Mouse (Mus musculus): ENCODE measurements around the gene Pex26. TPM values are rescaled to one million over a fixed set of nuclear protein-coding genes. Genes with fewer than 3 reads are reported as not detected.

Gene Pex26
- polyA plus RNA-seq (2012) = 5.6 and 7.6 TPM in 2 replicates

DNA sequence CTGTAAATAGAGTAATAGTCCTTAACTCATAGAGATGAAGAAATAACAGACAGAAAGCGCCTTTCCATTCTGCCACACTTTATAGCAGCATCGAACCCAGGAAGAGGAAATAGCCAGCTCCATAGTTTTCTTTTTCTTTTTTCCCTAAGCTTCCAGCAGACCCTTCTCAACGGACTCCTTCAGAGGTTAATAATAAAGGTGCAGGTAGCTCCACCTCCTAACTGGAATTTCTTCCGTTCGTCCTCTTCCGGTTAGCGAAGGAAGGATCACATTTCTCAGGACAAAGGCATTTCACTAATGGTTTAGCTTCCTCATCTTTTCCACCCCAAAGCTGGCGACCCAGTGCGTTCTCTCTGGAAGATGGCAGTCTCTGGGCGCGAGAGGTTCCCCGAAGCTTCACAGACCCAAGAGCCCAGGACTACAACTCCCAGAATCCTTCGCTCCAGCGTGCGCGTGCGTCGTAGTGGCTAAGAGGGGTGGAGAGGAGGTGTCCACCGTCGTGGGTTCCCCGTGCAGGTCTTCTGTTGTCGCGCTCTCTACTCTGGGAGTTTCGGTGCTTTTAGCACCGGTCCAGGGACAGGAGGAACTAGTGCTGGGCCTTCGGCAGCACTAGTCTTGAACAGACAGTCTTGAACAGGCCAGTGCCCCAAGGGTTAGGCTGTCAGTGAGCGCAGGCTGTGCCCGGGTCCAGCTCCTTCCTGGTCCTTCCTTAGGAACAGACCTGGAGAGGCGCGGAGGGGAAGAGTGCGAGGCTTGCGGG, at the start of gene Pex26:
Pex26 (plus strand) TSS at position 254 of the 760 bp plus-strand sequence.
- TF ChIP-seq GATA1 (IDR thresholded peaks at IDR 0.05; ENCODE audit: low read length) = no peak

DNA sequence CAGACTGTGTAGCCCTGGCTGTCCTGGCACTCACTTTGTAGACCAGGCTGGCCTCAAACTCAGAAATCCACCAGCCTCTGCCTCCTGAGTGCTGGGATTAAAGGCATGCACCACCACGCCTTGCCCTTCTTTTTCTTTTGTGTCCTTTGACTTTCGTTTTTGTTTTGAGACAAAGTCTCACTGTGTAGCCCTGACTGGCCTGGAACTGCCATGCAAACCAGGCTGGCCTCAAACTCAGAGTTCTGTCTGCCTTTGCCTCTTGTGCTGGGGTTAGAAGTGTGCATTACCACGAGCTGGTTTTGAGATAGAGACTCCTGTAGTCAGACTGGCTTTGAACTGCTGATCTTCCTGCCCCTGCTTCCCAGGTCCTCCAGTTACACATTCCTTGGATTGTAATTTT, 49.2 kb upstream of the Pex26 start:
- no peak for TF ChIP-seq GATA1 (IDR thresholded peaks at IDR 0.05; ENCODE audit: low read length)

DNA sequence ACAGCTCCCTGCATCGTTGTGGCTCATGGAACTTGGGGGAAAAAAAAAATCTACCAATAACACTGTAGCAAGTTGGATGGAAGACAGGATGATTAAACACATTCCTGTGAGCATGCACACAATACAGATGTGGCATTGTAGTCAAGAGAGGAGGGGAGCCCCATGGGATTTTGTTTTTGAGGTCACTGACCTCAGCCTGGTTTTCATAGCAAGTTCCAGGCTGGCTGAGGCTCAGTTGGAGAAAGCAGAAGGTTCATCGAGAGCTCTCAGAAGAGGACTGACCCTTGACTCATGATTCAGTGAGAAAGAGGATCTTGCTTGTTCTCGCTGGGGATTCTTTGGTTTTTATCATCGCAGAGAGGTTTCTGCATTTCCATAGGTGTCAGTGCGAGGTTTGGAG, 48.6 kb upstream of the Pex26 start:
- no peak for TF ChIP-seq GATA1 (IDR thresholded peaks at IDR 0.05; ENCODE audit: low read length)

DNA sequence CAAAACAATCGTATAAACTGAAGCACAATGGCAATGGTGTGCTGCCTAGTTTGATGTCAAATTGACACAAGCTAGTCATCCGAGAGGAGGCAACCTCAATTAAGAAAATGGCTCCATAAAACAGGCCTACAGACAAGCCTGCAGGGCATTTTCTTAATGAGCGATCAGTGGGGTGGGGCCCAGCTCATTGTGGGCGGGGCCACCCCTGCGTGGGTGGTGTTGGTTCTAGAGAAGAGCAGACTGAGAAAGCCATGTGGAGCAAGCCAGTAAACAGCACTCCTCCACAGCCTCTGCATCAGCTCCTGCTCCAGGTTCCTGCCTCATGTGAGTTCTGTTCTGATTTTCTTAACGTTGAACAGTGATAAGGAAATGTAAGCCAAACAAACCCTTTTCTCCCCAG, 46.2 kb upstream of the Pex26 start:
- TF ChIP-seq GATA1 (IDR thresholded peaks at IDR 0.05; ENCODE audit: low read length) = no peak

DNA sequence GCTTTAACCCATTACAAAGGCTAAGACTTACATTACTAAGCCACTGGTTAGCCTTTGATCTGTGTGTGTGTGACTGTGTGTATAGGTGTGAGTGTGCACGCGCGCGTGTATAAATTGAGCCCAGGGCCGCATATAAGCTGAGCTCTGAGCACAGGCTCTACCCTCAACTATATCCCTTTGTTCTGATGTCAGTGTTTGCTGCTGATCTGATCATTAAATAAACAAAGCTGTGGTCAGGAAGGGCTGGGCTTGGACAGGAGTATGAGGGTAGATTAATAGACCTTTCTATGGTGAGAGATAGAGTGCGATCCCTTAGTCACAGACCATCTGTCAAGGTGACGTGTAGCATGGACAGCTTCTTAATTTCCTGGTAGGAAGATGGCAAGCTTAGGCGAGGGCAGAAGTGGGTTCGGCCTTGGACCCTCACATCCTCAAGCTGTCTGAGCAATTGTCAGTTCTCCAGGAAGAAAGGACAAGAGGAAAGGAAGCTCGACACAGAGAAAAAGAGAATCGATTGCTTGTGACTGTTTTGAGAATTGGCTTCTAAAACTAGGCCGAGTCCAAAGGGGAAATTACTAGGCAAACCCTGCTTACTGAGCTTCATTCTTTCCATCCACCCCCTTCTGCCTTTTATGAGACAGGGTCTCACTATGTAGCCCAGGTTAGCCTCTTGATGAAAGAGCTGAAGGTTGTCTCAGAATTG, 45.0 kb upstream of the Pex26 start:
- TF ChIP-seq GATA1 (IDR thresholded peaks at IDR 0.05; ENCODE audit: low read length) = no peak

DNA sequence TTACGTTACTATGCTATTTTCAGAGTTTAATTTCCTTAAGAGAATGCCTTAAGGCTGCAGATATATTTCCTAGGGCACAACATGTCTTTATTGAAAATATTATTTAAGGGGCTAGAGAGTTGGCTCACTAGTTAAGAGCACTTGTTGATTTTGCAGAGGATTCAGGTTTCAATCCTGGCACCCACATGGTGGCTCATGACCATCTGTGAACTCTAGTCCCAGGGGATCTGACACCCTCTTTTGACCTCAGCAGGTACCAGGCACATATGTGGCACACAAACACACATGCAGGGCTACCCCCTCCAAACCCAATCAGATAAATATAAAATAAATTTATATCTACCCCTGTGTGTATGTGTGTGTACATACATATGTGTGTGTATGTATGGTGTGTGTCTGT, 44.2 kb upstream of the Pex26 start:
- no peak for TF ChIP-seq GATA1 (IDR thresholded peaks at IDR 0.05; ENCODE audit: low read length)

DNA sequence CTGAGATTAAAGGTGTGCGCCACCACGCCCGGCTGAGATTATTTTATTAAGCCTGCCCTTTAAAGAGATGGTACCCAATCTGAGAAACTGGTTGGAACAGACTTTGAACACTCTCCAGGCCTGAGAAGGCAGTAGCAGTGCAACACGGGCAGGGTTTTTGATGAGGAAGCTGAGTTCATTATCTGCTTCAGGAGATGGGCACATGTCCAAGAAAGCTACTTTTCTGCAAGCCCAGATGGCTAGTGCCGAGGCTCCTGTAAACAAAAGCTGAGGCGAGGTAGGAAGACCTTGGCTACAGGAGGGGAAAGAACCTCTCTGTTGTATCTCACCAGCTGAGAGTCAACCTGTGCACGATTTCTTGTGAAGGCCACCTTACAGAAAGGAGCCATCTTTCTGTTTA, 41.2 kb upstream of the Pex26 start:
- no peak for TF ChIP-seq GATA1 (IDR thresholded peaks at IDR 0.05; ENCODE audit: low read length)

DNA sequence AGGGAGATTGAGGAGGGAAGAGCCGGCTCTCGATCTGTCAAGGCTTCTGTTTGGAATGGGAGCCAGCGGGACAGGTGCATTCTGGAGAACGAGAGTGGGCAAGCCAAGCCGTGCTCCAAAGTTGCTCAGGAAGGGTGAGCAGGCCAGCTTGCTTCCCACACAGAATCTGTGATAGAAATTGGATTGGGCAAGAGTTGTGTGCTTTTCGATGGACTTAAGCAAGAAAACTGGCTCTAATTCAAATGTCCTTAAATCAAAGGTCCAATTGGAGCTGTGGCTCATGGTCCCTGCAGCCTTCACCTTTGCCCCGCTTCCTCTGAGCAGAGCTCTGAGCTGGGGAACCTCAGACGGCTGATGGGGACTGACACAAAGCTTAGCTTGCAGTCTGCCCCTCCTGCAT, 40.0 kb upstream of the Pex26 start:
- TF ChIP-seq GATA1 (IDR thresholded peaks at IDR 0.05; ENCODE audit: low read length) = no peak

DNA sequence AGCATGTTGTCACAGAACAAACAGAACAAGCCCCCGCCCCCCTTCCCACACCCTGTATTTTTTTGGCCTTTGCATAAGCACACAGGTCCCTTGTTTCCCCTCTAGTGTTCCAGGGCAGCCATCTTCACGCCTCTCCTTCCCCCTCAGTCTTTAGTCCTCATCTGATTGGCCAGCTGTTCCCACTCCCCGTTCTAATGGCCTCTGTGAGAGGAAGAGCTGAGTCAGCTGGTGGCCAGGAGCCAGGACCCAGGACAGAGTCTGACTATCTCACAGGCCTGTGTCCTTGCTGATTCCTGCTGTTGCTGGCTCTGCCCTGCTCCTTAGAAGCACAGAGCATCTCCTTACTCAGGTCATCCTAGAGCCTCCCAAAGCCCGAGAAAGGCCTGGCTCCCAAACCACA, 39.4 kb upstream of the Pex26 start:
- TF ChIP-seq GATA1 (IDR thresholded peaks at IDR 0.05; ENCODE audit: low read length) = no peak

DNA sequence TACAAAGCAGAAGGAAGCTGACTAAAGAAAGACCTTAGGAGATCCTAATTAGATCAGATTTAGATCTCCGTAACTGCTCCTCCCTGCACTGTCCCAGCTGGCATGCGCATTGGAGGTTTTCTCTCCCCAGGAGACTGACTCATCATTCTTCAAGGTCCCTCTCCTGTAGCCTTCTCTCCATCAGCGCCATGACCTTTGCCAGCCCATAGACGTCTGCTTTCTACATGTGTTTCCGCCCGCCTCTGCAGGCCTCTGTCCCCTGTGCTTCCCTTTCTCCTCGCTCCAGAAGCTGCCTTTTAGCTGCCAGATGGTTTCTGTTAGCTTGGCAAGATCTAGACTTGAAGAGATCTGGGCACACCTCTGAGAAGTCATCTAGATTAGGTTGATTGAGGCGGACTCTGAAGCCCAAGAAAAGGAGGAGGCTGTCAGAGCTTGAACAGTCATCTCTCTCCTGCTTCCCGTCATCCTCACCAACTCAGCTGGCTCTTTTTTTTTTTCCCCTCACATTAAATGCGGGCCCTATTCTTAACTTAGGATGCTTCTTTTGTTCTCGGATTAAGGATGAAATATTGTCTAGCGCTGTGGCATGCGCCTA, 38.4 kb upstream of the Pex26 start:
- no peak for TF ChIP-seq GATA1 (IDR thresholded peaks at IDR 0.05; ENCODE audit: low read length)

DNA sequence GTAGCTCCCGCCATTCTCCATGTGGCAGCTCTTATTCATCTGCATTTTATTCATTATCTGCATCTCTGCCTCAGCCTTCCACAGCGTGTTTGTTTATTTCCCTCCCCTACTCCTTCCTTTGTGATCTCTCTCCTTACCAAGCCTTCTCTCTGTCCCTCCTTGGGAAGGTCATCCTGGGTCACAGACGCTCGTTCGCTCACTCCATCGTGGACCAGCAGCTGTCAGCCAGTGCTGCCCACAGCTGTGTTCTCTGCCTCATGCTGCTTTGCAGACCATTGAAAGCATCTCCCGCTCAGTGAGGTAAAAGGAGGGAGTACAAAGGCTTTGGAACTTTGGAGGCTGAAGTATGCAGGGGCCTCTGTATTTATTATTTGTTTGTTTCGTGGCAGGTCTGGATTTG, 37.6 kb upstream of the Pex26 start:
- no peak for TF ChIP-seq GATA1 (IDR thresholded peaks at IDR 0.05; ENCODE audit: low read length)

DNA sequence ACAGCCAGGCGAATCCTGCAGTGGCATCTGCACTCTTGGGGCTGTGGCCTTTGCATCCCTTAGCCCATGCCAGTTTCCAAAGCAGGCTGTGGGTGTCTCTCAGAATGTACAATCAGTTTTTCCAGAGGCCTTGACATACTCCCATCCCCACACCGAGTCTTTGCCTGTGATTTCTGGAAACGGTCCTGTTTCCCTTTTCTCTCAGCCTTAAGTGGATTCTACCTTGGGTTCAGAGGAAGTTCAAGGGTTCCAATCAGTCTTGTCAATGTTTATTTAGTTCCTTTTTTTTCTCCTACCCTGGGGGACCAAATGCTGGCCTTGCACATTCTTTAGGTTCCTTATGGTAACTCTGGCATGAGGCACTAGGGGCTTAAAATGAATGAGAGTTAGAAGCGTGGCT, 36.7 kb upstream of the Pex26 start:
- TF ChIP-seq GATA1 (IDR thresholded peaks at IDR 0.05; ENCODE audit: low read length) = no peak

DNA sequence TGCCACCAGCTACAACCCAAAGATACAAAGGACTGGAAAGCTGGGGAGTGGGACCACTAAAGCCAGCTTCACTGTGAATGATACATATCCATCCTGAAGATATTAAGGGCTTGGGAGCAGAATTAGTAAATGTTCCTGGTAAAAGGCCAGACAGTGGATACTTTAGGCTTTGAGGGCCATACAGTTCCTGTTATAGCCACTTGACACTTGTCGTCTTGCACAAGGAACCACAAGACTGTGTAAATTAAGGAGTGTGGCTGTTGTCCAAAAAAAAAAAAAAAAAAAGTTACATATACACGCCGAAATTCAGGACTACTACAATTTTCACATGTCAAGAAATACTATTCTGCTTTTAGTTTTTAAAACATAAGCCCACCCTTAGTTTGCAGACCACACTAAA, 35.1 kb upstream of the Pex26 start:
- no peak for TF ChIP-seq GATA1 (IDR thresholded peaks at IDR 0.05; ENCODE audit: low read length)

DNA sequence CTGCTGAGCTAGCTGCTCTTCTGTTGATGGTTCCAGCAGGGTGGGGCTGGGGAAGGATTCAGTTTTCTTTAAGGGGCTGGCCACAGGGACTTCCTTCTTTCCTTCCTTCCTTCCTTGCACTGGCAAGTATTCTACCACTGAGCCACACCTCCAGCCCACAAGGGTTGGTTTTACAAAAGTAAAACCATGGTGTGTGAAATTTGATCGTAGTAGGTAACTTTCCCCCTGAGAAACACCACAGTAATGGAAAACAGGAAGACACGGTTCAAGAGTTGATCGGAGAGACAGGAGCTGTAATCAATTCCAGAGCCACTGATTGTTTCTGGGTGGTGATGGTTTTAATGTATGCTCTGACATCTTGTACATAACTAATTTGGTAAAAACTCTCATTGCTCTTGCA, 34.0 kb upstream of the Pex26 start:
- TF ChIP-seq GATA1 (IDR thresholded peaks at IDR 0.05; ENCODE audit: low read length) = no peak

DNA sequence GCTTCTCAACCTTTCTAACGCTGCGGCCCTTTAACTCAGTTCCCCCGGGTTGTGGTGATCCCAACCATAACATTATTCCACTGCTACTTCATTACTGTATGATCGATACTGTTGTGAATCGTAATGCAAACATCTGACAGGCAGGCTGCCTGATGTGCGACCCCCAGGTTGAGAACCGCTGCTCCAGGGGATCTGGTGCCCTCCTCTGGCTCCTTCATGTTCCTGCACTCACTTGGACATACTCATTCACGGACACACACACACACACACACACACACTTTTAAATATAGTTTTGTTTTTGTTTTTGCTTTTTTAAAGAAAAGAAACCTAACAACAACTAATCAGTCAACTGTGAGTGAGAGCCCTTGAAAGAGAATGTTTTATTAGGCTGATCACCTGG, 33.3 kb upstream of the Pex26 start:
- TF ChIP-seq GATA1 (IDR thresholded peaks at IDR 0.05; ENCODE audit: low read length) = no peak

DNA sequence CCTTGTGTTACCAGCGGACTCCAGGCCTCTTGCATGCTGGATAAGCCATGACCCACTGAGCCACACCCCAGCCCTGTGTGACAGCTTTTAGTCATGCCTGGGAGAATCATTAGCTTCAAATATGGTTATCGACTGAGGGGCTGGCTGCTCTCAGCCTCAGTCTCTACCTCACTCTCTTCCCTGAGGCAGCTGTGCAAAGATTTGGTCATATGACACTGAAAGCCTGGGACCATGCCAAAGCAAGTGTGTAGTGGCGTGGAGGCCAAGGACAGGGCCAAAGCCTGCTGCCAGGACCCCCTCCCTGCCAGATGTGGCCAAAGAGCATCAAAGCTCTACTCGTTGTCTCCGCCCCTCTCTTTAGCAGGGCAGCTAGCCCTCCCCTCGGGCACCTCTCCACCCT, 31.7 kb upstream of the Pex26 start:
- no peak for TF ChIP-seq GATA1 (IDR thresholded peaks at IDR 0.05; ENCODE audit: low read length)

DNA sequence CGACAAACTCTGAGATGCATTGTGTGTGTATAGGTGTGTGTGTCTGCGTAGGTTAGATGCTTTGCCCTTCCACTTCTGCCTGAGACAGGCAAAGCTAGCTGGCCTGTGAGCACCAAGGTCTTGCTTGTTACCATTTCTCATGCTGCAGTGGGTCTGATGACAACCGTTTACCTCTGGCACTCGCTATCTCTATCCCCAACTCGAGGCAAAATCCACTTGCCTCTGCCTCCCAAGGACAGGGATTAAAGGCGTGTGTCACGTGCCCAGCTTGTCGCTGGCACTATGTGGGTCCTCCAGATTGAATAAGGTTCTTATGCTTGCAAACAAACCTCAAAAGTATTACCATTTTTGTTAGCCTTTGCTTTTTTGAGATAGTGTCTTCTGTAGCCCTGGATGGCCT, 30.3 kb upstream of the Pex26 start:
- TF ChIP-seq GATA1 (IDR thresholded peaks at IDR 0.05; ENCODE audit: low read length) = no peak
